Mouse (Mus musculus): ENCODE results near the gene Nmu.

DNA sequence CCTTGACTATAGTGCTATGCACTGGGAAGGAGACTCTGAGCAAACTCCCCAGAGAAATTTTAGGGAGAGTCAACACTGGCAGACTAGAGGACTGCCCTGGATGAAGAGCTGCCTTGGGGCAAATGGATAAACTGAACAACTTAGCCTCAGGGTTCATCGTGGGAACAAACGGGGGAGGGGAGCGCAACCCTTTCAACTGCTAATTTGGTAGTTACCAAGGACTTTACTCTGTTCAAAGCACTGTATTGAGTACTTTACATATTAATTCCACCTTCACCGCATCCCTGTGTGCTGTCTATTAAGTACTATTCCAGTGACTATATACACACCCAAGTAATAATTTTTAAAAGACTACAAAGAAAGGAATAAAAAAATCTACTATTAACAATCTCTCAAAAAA, 77.9 kb downstream of the Nmu start:
- no peak for TF ChIP-seq CTCF (IDR thresholded peaks at IDR 0.05; ENCODE audit: low read depth)
- TF ChIP-seq EP300 (optimal IDR thresholded peaks at IDR 0.05) = no peak
